Mouse (Mus musculus) mouse trophoblast stem cell (cell line): Measurements from ENCODE around the gene Dll3.
"Not testable (repeated sequence)": the region's sequence is repeated elsewhere in the genome, so short reads cannot be mapped to it uniquely, and the experiment has no call there.

ENCODE experiments used
- in situ Hi-C, 2 experiments: fragments of 300-500 bp; cut with MseI, MboI; formaldehyde crosslinking; loops; 2 replicates in 1 of 2; 3 replicates in 1 of 2; pipeline ENCODE4 v1.15.1; 2025

Dll3 gene

DNA sequence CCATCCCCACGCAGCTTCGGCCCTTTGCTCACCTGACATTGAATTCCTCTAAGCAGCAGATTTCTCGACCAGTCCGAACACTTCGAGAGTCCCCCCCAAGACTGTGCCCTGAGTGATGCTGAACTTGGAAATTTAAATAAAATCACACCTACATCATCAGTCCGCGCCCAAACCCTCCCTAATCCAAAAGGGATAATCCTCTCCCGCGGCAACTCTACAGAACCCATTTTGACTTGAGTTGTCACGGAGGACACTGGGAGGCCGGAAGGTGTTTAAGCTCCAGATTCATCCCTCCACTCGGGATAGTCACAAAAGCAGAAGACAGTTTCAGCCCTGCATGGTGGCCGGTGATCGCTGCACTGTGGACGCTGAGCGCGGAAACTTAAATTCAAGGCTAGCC lies 50.1 kb downstream of the Dll3 start:
- in situ Hi-C loops: loop anchor here in 1 of 2 experiments (5.0 kb wide), 1 partner anchor 45 kb away; no protein-coding TSS in a partner anchor

DNA sequence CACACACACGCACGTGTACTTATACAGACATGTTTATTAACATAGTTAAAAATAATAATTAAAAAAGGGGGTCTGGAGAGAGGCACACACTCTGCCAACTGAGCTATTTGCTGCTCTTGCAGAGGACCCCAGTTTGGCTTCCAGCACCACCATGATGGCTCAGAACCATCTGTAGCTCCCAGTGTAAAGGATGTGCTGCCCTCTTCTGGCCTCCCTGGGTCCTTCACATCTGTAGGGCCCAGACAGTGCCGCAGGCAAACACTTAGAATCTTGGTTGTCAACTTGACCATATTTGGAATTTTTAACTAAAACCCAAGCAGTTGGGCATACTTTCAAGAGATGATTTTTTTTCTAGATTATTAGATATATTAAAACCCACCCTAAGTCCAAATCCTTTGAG lies 53.1 kb downstream of the Dll3 start:
- in situ Hi-C loops: no loop called here

DNA sequence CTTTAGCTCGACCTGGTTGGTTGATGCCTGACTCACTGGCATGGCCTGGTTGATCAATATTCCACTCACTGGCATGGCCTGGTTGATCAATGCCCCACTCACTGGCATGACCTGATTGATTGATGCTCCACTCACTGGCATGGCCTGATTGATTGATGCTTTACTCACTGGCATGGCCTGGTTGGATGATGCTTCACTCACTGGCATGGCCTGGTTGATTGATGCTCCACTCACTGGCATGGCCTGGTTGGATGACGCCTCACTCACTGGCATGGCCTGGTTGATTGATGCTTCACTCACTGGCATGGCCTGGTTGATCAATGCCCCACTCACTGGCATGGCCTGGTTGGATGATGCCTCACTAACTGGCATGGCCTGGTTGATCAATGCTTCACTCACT lies 58.1 kb downstream of the Dll3 start:
- in situ Hi-C loops: not testable (repeated sequence)
